Mouse (Mus musculus): Measurements from ENCODE around the gene Creb3.

GRCm38 (mm10) chr4:43549055-43549454, 13.1 kb upstream of the Creb3 start:
- TF ChIP-seq CTCF (IDR thresholded peaks at IDR 0.05; ENCODE audit: extremely low read depth, insufficient read length, insufficient replicate concordance, low read depth, low read length) (no peak), POLR2A (IDR thresholded peaks at IDR 0.05; ENCODE audit: low read depth, low read length) (no peak)
